Mouse (Mus musculus) adrenal gland, postnatal 14 days (tissue): ENCODE results near the gene Ahctf1. TPM values are rescaled to one million over a fixed set of nuclear protein-coding genes. Genes with fewer than 3 reads are reported as not detected.
"Not testable (repeated sequence)": the region's sequence is repeated elsewhere in the genome, so short reads cannot be mapped to it uniquely, and the experiment has no call there.

Experiments used
- DNase-seq: peaks from one replicate; pipeline ENCODE4 v3.0.0; 2021; ENCODE audit warnings: mixed read lengths
- long read RNA-seq, 2 experiments: library from polyadenylated mRNA; stranded (forward); transcript quantifications; one replicate each; pipeline ENCODE4 v2.0.0; 2021
- total RNA-seq: library from RNA; stranded (reverse); gene quantifications from 2 replicates; pipeline ENCODE4 v1.2.3, GENCODE M21; 2021

The Ahctf1 gene
- 39.6 and 40.4 TPM in 2 replicates for total RNA-seq
- long read RNA-seq, experiment 1, partial matches to known transcripts = 1 of 1 reads
- long read RNA-seq, experiment 1, other reads (novel, unspliced or antisense) = 0 of 1 reads
- long read RNA-seq, experiment 2, partial matches to known transcripts = 1 of 7 reads
- long read RNA-seq, experiment 2, other reads (novel, unspliced or antisense) = 3 of 7 reads

- peak; percentile 99 for DNase-seq
Measured at GRCm38 (mm10) chr1:179803513-179804139, at the start of gene Ahctf1. Gene Ahctf1, minus strand, starts transcription at chr1:179803680.

GRCm38 (mm10) chr1:179847759-179848389, 44.4 kb upstream of the Ahctf1 start:
- peak; percentile 92 for DNase-seq

DNA sequence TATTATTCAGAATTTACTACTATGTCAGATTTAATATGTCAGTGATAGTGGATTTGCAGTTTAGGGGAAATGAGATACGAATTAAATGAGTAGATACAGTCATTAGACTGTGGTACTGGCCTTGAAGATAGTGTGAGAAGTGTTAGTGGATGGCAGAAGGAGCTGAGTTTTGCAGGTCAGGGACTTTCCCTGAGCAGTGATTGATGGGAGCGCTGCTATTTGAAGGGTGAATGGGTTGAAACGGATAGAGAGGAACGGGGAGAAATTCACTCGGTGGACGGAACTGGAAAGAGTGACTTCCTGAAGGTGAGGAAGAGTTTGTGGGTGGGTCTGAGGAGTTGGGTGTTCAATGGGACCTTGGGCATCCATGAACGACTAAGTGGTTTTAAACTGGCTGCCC, 43.7 kb upstream of the Ahctf1 start:
- no peak for DNase-seq

DNA sequence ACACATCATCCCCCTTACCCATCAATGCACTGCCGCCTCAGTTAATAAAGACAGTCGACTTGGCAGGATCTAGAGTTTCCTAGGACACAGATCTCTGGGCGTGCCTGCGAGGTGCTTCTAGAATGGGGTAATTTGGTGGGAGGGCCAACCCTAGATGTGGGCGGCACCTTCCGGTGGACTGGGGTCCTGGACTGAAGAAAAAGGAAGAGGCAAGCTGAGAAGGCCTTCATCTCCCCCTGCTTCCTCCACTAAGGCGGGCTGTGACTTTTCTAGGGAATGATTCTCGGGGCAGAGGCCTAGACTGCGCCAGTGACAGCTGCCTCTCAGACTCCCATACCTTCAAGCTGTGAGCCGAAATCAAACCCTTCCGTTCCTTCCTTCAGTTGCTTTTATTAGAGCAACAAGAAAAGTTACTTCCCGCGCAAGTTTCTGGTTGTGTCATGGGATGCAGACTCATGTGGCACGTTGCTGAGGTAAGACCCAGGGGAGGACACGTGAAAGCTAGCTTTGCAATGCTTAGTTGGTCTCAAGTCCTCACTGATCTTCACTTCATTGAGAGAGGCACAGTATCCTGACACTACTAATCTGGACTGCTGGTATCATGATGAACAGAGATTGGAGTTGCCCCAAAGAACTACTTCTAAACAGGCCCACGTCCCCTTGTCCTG, 42.5 kb upstream of the Ahctf1 start:
- no peak for DNase-seq

DNA sequence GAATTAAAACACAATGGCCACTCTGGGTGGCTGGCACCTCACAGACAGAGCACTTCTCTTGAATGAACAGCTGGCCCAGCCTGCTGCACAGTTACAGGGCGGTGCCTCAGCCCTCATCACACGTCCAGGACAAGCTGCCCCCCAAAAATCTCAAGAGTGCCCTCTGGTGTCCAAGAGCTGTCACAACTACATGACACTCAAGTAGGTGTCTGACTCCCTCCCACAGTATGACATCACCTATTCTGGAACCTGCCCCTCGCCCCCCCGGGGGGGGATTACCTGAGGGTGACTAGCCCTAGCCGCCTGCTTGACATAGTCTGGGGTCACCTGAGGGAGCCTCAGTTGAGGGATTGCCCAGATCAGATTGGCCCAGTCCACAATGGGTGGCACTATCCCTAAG, 41.4 kb upstream of the Ahctf1 start:
- peak; percentile 85 for DNase-seq

- DNase-seq = no peak
Measured at GRCm38 (mm10) chr1:179843981-179844380, 40.5 kb upstream of the Ahctf1 start.

DNA sequence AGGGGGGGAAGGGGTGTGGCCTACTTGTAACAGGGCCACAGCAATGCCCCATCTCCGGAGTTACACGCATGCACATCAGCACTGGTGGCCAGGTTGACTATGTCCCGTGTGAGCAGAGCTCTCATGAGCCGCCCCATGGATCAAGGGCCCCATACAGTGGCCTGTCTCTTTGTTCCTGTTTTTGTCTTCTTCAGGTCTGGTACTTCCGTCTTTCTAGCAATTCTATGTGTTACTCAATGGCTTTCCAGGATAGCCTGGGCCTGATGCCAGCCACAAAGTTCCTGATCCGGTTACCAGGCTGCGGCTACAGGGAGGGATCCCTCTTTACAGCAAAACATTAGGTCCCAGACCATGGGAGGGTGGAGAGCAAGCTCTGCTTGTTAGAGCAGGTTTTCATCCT, 39.1 kb upstream of the Ahctf1 start:
- DNase-seq = peak; percentile 61

DNA sequence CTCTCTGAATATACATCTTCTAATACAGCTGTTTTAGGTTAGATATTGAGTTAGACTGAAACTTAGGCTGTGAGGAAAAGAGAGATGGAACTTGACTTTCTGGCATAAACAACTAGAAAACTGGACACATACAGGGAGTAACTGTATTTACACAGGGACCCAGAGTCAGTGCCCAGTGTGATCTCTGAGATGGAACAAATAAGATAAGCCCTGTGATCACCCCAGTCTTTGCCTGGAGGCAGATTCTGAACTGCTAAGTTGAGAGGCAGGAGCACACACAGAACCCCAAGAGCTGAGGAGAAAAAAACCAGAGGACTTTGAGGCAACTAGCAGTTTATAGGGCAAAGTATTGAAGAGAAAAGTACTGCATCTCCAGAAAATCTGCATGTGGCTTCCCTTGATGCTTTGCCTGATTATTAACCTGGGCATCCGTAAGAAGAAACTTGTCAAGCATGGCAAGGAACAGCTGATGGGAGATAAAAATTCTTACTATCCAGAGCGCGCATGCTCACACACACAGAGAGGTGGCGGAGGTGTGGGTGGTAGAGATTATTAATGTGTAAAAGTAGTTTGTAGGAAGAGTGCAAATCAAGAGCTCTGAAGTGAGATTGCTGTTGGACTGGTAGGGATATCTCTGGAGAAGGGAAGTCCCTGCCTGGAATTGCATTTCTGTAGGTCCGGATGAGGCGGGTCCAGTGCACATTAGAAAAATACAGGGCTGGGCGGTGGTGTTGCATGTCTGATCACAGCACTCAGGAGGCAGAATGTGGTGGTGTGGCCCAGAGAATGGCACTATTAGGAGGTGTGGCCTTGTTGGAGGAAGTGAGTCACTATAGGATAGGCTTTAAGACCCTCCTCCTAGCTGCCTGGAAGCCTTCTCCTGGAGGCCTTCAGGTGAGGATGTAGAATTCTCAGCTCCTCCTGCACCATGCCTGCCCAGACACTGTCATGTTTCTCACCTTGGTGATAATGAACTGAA, 33.2 kb upstream of the Ahctf1 start:
- DNase-seq = no peak

DNA sequence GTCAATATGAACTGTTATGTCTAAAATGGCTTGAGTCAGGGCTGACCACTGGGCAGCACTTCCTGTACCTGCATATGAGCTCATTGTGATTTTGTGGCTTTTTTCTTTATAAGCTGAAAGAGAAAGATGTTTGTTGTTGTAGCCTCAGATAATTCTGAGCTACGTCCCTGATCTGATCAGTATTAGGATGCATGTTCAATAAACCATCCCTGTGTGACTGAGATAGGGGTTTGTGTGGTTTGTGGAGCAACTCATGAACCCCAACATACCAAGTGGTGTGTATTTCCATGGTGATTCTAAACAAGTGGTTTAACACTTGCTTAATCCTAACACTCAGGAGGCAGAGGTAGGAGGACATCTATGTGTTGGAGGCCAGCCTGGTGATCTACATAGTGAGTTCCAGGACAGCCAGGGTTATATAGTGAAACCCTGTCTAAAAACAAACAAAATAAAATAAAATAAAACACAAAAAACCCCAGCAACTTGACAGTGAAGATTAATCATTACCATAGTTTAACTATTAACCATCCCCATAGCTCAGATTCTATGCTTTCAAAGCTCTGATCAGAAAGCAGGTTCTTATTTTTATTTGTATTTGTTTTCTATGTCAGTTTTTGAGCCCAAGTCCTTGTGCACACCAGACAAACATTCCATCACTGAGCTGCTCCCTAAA, 32.4 kb upstream of the Ahctf1 start:
- DNase-seq = no peak

- no peak for DNase-seq
Measured at GRCm38 (mm10) chr1:179833596-179833995, 30.1 kb upstream of the Ahctf1 start.

DNA sequence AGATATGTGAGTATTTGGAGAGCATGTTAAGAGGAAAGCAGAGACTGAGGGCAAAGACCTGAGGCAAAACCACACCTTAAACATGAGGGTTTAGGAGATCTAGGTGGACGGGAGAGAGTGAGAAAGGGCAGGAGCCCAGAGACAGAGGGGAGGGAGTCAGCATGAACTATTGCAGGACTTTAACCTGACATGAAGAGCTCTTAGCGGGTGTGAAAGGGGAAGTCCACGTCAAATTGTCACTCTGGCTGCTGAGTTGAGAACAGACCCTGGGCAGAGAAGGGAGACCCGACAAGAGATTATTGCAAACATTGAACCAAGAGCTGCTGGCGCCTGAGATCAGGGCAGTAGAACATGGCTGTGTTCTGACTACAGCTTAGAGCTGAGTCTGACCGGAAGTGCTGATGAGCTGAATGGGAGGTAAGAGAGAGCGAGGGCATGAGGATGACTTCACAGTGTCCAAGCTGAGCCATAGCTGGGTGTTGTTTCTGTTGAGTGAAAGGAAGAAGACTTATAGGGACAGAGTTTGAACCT, 29.3 kb upstream of the Ahctf1 start:
- no peak for DNase-seq

DNA sequence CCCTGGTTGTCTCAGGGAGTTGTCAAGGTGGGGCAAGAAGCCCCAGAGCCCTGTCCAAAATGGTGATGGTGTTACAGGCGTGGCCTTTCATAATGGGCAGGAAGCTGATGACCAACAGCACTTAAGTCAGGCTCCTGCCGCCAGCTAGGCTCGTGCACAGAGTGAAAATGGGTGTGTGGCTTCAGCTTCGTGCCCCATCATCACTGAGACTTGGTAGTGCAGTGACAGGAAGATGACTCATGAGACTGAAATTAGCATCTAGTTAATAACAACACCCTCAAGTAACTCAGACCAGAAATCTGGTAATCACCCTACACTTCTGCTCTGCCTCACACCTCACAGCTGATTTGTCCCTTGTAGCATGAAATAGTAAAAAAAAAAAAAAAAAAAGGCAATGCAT, 25.4 kb upstream of the Ahctf1 start:
- no peak for DNase-seq

DNA sequence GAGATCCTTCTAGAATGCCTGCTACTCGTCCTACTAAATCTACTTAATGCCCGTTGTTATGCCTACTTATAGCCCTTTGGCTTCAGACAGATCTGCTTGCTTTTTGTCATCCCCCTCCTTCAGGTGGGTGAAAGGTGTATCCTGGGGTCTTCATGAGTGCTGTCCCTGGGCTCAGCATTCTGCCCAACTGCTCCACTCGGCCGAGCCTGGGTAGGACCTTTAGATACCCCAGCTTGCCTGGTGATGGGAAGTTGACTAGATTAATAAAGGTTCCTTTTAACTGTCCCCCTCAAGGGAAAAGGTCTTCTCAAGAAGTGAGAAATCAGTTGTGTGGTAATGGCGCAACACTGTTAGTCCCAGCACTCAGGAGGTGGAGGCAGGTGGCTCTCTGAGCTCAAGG, 24.6 kb upstream of the Ahctf1 start:
- no peak for DNase-seq

- no peak for DNase-seq
Measured at GRCm38 (mm10) chr1:179824549-179824948, 21.1 kb upstream of the Ahctf1 start.

GRCm38 (mm10) chr1:179818490-179819278, 15.2 kb upstream of the Ahctf1 start:
- not testable (repeated sequence) for DNase-seq

DNA sequence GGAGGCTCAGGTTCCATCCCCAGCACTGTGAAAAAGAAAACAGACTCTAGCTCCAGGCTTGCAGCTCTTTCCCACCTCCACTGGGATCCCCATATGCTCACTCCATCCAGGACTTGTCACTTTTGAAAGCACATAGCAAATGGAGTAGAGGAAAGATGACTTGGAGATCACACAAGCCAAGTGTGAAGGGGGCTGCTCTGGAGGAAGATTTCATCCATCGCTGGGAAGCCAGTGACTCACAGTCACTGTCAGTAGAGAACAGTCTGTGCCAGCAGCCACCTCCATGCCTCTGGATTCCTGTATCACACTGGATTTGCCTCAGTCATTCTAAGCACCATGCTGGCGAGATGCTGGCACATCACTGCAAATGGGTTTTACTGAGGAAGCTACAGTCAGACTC, 11.1 kb upstream of the Ahctf1 start:
- DNase-seq = no peak

DNA sequence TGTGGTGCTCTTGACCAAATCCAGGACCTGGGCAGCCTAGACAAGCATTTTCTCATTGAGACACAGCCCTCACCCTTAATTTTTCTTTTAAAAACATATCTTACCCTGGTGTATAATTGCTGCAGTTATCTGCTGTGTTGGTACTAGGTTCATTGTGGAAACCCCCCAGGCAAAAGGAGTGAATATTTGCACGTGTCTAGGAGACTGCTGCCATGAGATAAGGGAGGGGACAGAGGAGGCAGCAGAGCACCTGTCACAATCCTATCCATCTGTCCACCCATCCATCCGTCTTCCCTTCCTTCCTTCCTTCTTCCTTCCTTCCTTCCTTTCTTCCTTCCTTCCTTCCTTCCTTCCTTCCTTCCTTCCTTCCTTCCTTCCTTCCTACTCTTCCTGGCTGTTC, 9.9 kb upstream of the Ahctf1 start:
- no peak for DNase-seq

GRCm38 (mm10) chr1:179808300-179808699, 4.8 kb upstream of the Ahctf1 start:
- DNase-seq = no peak

DNA sequence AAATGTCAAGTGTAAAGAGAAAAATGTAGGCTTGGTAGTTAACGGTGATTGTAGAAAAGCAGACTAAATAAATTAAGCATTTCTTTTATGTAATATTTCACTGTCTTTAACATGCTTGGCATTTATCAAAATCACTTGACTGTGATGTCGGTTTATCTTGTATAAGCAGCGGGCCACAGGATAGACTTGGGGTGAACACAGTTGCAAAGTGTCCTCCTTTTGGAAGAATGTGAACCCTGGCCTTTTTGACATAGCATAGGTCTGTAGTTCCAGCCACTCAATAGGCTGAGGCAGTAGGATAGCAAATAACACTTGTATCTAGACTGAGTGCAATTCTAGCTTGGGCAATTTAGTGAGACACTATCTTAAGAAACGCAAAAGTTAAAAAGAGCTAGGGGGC, 4.0 kb upstream of the Ahctf1 start:
- DNase-seq = no peak

DNA sequence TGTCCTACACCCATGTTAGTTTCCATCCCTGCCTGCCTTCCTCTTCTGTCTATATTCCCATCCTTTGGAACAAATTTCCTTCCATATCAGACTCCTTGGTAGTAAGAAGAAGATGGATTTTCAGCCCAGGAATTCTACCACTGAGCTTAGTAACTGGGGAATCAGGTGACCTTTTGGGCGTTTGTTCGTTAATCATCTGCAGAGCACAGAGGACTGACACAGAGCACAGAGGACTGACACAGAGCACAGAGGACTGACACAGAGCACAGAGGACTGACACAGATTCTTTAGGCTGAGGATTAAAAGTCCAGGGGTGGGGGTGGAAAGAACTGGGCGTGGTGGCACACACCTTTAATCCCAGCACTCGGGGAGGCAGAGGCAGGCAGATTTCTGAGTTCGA, 2.3 kb upstream of the Ahctf1 start:
- no peak for DNase-seq
